Mouse (Mus musculus) gastrocnemius, adult 2 months (tissue): ENCODE measurements around the gene Ing3. TPM values are rescaled to one million over a fixed set of nuclear protein-coding genes. Genes with fewer than 3 reads are reported as not detected.

Experiments used
- DNase-seq: peaks from one replicate; pipeline ENCODE4 v3.0.0; 2022
- H3K27ac ChIP-seq: fragments of 200-600 bp; 2 replicates; pipeline ENCODE4 v1.8.1; 2022; ENCODE audit warnings: mild to moderate bottlenecking
- H3K4me3 ChIP-seq: fragments of 200-600 bp; 2 replicates; pipeline ENCODE4 v1.8.1; 2022; ENCODE audit warnings: mild to moderate bottlenecking, moderate library complexity
- CTCF ChIP-seq: fragments of 200-600 bp; IDR thresholded peaks from 2 replicates; pipeline ENCODE4 v1.8.1; 2022; ENCODE audit warnings: antibody characterized with exemption, mild to moderate bottlenecking, moderate library complexity
- intact Hi-C: fragments of 180-260 bp; cut with DNase I; formaldehyde crosslinking; loops from one replicate; pipeline ENCODE4 v1.15.1; 2025
- long read RNA-seq, 2 experiments: library from polyadenylated mRNA; stranded (forward); transcript quantifications; one replicate each; pipeline ENCODE4 v2.0.0; 2021
- total RNA-seq, 2 experiments: library from RNA; stranded (reverse); gene quantifications; 2 replicates each; pipeline ENCODE4 v1.2.3; 2021

Ing3 gene
- 1 to 10 TPM; 9.1 to 9.8 TPM for total RNA-seq
- long read RNA-seq, experiment 1, partial matches to known transcripts, result 0 of 1 reads
- long read RNA-seq, experiment 1, other reads (novel, unspliced or antisense), result 0 of 1 reads
- long read RNA-seq, experiment 2, result 0 reads

DNA sequence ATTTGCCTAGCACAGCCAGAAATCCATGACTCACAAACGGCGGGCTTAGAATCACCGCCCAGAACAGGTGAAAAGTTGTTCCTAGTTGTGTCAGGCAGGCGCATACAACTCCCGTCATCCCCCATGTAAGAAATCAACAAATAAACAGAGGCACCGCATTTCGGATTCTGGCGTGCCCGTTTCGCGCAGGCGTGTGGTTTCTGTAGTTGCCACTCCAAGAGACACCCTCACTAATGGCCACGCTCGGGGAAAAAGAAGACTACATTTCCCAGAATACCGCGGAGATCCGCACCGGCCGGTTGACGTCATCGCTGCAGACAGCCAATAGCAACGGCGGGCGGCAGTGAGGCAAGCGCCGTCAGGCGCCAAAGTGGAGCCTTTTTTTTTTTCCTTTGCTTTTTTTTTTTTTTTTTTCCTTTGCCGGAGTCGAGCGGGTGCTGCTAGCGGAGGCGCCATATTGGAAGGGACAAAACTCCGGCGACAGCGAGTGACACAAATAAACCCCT lies at the start of gene Ing3:
Gene Ing3 (plus strand): TSS at position 346 of the 506 bp plus-strand sequence.
- H3K4me3 ChIP-seq, result peak within 1 kb of the TSS; percentile 87
- DNase-seq, result peak; percentile 99
- no peak for TF ChIP-seq CTCF
- intact Hi-C loops, result loop anchor here (5.0 kb wide), 2 partner anchors 97 to 152 kb away; partner anchors contain the start of gene Tspan12
- peak within 1 kb of the TSS; percentile 96 for H3K27ac ChIP-seq

DNA sequence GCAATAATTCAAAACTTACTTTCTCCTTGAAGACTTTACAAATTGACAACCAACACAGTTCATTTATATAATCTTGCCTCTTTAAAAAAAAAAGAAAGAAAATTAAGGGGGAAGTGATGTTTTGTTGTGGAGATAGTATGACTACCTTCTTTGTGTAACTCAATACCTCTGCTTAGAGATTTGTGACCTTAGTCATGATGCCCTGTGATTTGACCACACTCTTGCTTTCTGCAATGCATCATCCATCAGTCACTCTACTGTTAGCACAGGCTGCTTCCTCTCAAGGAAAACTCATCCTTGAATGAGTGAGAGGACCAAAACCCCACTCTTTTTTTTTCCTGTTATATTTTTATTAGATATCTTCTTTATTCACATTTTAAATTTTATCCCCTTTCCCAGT lies 39.7 kb upstream of the Ing3 start:
- no peak for DNase-seq
- TF ChIP-seq CTCF, result no peak
- intact Hi-C loops, result no loop called here
- Histone ChIP-seq H3K27ac (no peak overlapping the region), H3K4me3 (no peak overlapping the region)

DNA sequence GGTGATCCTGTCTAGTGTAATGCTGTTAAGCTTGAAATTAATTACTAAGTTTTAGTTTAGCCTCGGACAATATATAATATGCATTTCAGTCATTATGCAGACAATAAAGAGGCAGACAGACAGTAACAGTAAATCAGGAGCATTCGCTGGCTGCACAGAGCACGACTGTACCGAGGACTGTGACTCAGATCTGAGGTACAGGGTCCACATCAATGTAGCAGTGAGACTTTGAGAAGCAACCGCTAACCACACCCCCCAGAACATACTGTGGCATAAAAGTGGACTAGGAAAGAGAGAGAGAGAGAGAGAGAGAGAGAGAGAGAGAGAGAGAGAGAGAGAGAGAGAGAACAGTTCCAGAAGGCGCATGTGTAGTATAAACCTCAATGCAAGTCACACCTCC lies 38.6 kb upstream of the Ing3 start:
- no peak overlapping the region for H3K27ac ChIP-seq
- intact Hi-C loops, result no loop called here
- no peak overlapping the region for H3K4me3 ChIP-seq
- TF ChIP-seq CTCF, result no peak
- DNase-seq, result no peak

DNA sequence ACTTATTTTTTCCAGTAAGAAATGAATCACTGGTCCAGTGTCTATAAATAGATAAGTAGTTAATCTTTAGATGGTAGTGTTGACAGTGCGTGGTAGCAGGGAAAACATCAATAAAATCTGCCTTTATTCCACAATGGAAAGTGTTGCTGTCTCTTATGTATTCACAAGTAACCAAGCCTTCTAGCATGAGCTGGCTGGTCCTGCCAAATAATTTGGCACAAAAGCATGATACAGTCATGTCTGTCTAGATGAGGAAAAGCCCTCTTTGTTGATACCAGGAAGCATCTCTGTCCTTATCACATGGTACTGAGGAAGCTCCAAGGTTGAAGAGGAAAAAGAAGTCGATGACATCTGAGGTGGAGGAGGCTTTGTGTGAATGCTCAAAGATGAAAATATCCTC lies 32.8 kb upstream of the Ing3 start:
- Histone ChIP-seq H3K4me3 (no peak overlapping the region), H3K27ac (no peak overlapping the region)
- no peak for DNase-seq
- no peak for TF ChIP-seq CTCF
- intact Hi-C loops, result no loop called here

DNA sequence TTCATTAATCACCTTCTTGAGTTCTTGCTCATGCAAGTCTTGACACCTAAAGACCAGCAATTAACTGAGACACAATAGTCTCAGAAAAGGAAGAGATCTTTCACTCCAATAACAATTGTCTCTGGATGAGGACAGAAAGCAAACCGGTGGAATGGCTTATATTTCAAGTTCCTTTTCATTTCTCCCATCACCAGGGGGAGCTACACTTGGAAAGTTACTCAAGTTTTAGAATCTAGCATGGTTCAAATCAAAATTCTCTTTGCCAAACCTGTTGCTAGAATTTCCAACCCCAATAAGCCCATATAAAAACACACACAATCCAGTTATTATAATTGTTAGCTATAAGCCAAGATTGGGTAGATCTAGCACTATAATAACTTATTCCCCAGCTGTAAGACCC lies 25.2 kb upstream of the Ing3 start:
- no peak for DNase-seq
- no peak overlapping the region for H3K27ac ChIP-seq
- intact Hi-C loops, result no loop called here
- H3K4me3 ChIP-seq, result no peak overlapping the region
- peak; percentile 23; the same call in 1 of the 2 replicates for TF ChIP-seq CTCF

DNA sequence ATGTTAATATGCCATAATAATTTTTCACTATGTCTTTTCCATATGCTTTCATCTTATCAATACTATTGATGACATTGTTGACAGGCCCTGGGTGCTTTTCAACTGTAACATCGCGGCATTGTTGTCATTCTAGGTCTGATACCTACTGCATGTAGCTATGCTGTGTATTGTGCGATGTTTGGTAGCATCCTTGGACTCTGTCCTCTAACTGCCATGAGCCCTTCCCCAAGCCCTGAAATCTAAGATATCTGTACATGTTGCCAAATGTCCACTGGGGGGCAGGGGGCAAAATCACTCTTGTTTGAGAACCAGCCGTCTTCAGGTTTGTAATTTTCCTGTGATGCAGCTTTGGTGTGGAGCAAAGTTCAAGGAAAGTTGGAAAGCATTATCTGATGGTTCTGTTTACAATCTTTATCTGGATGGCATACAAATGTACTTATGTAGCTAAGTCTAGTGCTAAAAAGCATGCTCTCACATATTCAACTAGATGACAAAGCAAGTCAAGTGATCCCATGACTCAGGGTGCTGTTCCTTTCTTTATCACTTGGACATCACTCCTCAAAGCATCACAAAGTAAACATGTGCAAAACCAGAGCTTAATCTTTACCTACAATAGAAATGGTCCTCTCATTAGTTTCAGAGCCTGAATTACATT lies 11.3 kb upstream of the Ing3 start:
- no peak overlapping the region for H3K27ac ChIP-seq
- intact Hi-C loops, result no loop called here
- H3K4me3 ChIP-seq, result no peak overlapping the region
- no peak for TF ChIP-seq CTCF
- DNase-seq, result no peak

DNA sequence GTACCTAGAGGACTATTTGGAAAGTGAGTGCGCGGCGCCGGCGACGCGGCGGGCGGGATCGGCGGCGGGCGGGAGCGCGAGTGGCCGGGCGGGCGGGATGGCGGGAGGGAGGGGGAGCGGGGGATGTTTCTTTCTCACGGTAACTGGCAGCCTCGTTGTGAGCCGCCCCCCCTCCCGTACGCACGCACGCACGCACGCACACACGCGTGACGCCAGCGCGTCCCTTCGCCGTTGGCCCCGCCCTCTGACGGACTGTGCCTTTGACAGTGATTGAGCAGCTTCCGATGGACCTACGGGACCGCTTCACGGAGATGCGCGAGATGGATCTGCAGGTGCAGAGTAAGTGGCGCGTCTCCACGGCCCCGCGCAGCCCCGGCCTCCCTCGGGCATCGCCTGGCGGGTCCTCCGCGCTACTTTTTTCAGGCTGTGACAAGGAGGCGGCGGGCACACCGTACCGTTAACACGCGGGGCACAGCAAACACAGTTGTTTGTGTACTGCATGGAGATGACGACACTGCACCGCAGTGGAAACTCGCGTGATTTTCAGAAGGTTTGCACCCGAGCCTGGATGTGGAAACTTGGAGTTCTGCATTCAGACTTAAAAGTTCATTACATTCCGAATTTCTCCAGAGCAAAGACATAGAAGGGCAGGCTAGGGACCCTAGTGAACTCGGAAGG lies 539 bp downstream of the Ing3 start:
- intact Hi-C loops, result loop anchor here (5.0 kb wide), 2 partner anchors 98 to 153 kb away; partner anchors contain the start of gene Tspan12
- TF ChIP-seq CTCF, result no peak
- DNase-seq, result peak; percentile 97
- H3K27ac ChIP-seq, result peak overlapping the region; percentile 96
- H3K4me3 ChIP-seq, result peak overlapping the region; percentile 87

DNA sequence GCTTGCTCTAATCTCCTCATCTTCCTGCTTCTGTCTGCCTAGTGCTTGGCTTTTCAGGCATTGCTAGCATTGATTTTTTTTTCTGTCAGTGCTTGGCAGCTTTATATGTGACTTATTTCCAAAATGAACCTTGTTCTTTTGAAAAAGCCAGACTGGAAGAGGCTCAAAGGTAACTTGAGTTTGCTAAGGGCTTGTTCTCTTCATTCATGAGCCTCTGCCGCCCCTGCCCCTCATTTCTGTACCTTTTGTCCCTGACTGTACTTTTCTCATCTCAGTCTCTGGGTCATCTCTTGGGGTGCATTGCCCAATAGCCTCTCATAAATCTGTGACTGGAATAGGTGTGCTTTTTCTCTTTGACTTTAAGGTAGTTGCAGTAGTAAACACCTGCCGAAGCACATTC lies 1.3 kb downstream of the Ing3 start:
- intact Hi-C loops, result no loop called here
- peak overlapping the region; percentile 96 for H3K27ac ChIP-seq
- no peak for TF ChIP-seq CTCF
- DNase-seq, result no peak
- H3K4me3 ChIP-seq, result peak overlapping the region; percentile 87

DNA sequence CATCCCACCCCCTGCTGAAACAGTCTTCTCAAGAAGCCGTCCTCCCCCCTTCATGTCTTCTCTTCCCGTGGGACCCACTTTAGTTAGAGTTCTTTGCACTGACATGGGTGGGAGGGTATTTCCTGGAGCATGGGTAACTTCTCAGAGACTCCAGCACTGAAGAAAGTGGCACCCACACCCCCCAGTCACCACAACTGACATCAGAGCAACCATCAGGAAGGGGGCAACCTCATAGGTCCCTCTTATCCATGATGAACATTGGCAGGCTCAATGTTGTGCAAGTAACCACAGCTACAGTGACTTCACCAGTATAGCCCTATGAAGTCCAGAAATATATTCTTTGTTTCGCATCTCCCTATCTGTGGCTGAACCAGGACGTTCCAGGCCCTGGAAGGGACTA lies 6.1 kb downstream of the Ing3 start:
- no peak overlapping the region for H3K4me3 ChIP-seq
- intact Hi-C loops, result no loop called here

DNA sequence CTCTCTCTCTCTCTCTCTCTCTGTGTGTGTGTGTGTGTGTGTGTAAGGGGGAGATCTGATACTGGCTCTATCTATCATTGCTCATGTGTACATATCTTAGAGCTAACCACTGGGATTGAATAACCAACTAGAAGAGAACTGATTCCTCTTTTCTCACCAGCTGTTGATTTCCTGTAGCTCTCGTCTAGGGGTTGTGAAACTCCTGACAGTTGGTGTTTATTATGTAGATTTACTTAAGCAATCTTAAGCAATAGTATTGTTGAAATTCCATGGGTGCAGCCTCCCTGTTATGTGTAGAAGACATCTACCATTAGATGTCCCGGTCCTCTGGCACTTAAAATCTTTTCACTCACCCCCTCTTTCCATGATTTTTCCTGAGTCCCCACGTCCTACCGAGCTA lies 9.6 kb downstream of the Ing3 start:
- TF ChIP-seq CTCF, result no peak
- Histone ChIP-seq H3K4me3 (no peak overlapping the region), H3K27ac (no peak overlapping the region)
- DNase-seq, result no peak
- intact Hi-C loops, result no loop called here

More for the DNA sequence above, 6.1 kb downstream of the Ing3 start:
- no peak for DNase-seq
- no peak for TF ChIP-seq CTCF
- H3K27ac ChIP-seq, result no peak overlapping the region

DNA sequence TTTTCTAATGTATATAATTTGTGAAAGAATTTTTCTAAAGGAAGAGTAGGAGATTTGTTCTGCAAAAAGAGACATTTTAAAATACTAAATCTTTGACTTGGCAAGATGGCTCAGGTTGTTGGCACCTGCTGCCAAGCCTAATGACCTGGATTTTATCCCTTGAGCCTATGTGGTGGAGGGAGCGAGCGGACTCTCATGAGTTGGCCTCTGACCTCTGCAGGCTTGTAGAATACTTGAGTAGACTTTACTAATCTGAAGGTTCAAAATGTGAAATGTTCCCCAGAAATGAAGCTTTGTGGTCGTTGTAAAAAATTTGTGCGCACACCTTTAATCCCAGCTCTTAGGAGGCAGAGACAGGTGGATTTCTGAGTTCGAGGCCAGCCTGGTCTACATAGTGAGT lies 10.5 kb downstream of the Ing3 start:
- DNase-seq, result no peak
- no peak overlapping the region for H3K27ac ChIP-seq
- intact Hi-C loops, result no loop called here
- no peak for TF ChIP-seq CTCF
- no peak overlapping the region for H3K4me3 ChIP-seq

DNA sequence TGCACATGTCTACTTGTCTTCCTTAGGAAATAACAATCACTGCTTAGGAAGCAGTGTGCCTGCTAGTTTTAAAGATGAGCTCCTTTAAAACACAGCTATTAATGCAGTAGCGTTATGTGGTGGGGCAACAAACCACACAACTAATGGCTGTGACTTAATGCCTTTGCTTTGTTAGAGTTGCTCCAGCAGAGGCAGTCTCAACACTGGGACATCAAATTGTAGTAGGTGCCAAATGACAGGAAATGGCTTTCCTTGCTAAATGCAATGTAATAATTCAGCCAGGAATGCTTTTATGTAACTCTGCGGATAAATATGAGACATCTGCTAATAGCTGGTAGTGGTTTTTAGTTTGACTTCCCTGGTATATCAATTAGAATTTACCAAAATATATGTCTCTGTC lies 28.2 kb downstream of the Ing3 start:
- no peak for TF ChIP-seq CTCF
- Histone ChIP-seq H3K4me3 (no peak overlapping the region), H3K27ac (no peak overlapping the region)
- intact Hi-C loops, result no loop called here
- DNase-seq, result no peak

DNA sequence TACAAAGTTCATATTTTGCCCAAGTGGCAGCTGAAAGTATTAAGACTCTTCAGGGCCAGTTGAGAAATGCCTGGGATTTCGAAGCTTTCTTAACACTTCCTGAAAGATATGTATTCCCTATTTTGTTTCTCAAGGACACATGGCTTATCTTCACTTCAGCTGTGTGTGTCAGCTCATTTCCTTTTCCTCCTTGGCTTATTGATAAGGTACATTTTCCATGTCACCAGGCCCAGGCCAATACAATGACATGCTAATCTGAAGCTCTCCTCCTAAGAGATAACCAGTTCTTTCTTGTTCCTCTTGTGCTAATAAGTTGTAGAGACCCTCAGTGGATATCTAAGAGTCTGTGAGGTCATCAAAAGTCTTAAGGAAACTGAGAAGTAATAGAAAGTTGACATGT lies 31.7 kb downstream of the Ing3 start:
- Histone ChIP-seq H3K4me3 (no peak overlapping the region), H3K27ac (no peak overlapping the region)
- TF ChIP-seq CTCF, result no peak
- intact Hi-C loops, result loop anchor here (5.0 kb wide), 1 partner anchor 106 kb away; no protein-coding TSS in a partner anchor
- DNase-seq, result no peak
